Mouse (Mus musculus): ENCODE measurements around the gene Il20. TPM values are rescaled to one million over a fixed set of nuclear protein-coding genes. Genes with fewer than 3 reads are reported as not detected.
A peak's percentile ranks its signal among the peaks of the same experiment; 100 is the strongest.

Gene Il20
- total RNA-seq, 2 experiments from 2014 or later = not detected

GRCm38 (mm10) chr1:130887354-130887753 is 23.9 kb downstream of the Il20 start, which contains the start of gene Il24:
Gene Il24 (minus strand): TSS chr1:130887454.
- H3K4me3 ChIP-seq = no peak within 1 kb of the TSS
- intact Hi-C loops (cut with DNase I) = no loop called here
- no peak within 1 kb of the TSS for H3K27ac ChIP-seq
- no peak for DNase-seq
- TF ChIP-seq CTCF (IDR thresholded peaks at IDR 0.05) = no peak

- Histone ChIP-seq H3K4me3 (no peak overlapping the region), H3K27ac (no peak overlapping the region)
- no peak for DNase-seq
- no peak for TF ChIP-seq CTCF (IDR thresholded peaks at IDR 0.05)
- intact Hi-C loops (cut with DNase I) = no loop called here
These were observed 28.1 kb downstream of the Il20 start for GRCm38 (mm10) chr1:130883146-130883545.

- intact Hi-C loops (cut with DNase I) = loop anchor here (10.0 kb wide), 2 partner anchors 255 to 385 kb away; partner anchors contain the start of gene Dyrk3
- Histone ChIP-seq H3K4me3 (no peak overlapping the region), H3K27ac (no peak overlapping the region)
- no peak for DNase-seq
- no peak for TF ChIP-seq CTCF (IDR thresholded peaks at IDR 0.05)
These were observed 31.3 kb downstream of the Il20 start for GRCm38 (mm10) chr1:130879927-130880326.

GRCm38 (mm10) chr1:130877889-130878614 is 33.2 kb downstream of the Il20 start:
- no peak for TF ChIP-seq CTCF (IDR thresholded peaks at IDR 0.05)

GRCm38 (mm10) chr1:130876931-130877509 is 34.2 kb downstream of the Il20 start:
- intact Hi-C loops (cut with DNase I) = loop anchor here (1.0 to 10.0 kb wide), 3 partner anchors 176 to 388 kb away; partner anchors contain the start of gene Dyrk3
- Histone ChIP-seq H3K4me3 (no peak overlapping the region), H3K27ac (no peak overlapping the region)
- peak; percentile 82 for TF ChIP-seq CTCF (IDR thresholded peaks at IDR 0.05)
- no peak for DNase-seq

More at GRCm38 (mm10) chr1:130877889-130878614, 33.2 kb downstream of the Il20 start:
- Histone ChIP-seq H3K4me3 (peak overlapping the region; percentile 62), H3K27ac (no peak overlapping the region)
- DNase-seq = peak; percentile 17
- intact Hi-C loops (cut with DNase I) = loop anchor here (10.0 kb wide), 2 partner anchors 257 to 387 kb away; partner anchors contain the start of gene Dyrk3

- intact Hi-C loops (cut with DNase I) = loop anchor here (1.0 to 10.0 kb wide), 4 partner anchors 103 to 389 kb away; partner anchors contain the start of gene Dyrk3
- no peak for DNase-seq
- H3K27ac ChIP-seq = no peak overlapping the region
- TF ChIP-seq CTCF (IDR thresholded peaks at IDR 0.05) = no peak
- H3K4me3 ChIP-seq = no peak overlapping the region
These were observed 35.3 kb downstream of the Il20 start for GRCm38 (mm10) chr1:130875910-130876309.

- peak; percentile 85 for TF ChIP-seq CTCF (IDR thresholded peaks at IDR 0.05)
- Histone ChIP-seq H3K4me3 (no peak overlapping the region), H3K27ac (no peak overlapping the region)
- intact Hi-C loops (cut with DNase I) = loop anchor here (1.0 to 10.0 kb wide), 3 partner anchors 104 to 390 kb away; partner anchors contain the start of gene Dyrk3
- peak; percentile 32 for DNase-seq
These were observed 36.1 kb downstream of the Il20 start for GRCm38 (mm10) chr1:130875139-130875538.

GRCm38 (mm10) chr1:130872912-130873311 is 38.3 kb downstream of the Il20 start:
- DNase-seq = no peak
- TF ChIP-seq CTCF (IDR thresholded peaks at IDR 0.05) = no peak
- Histone ChIP-seq H3K4me3 (no peak overlapping the region), H3K27ac (no peak overlapping the region)
- intact Hi-C loops (cut with DNase I) = loop anchor here (10.0 kb wide), 2 partner anchors 262 to 392 kb away; partner anchors contain the start of gene Dyrk3

- no peak for TF ChIP-seq CTCF (IDR thresholded peaks at IDR 0.05)
- H3K4me3 ChIP-seq = no peak within 1 kb of the TSS
- intact Hi-C loops (cut with DNase I) = no loop called here
- no peak for DNase-seq
- H3K27ac ChIP-seq = no peak within 1 kb of the TSS
These were observed 45.6 kb downstream of the Il20 start, which contains the start of gene Fcmr for GRCm38 (mm10) chr1:130865541-130866221. Gene Fcmr (plus strand): TSS chr1:130865669.

GRCm38 (mm10) chr1:130864741-130865140 is 46.5 kb downstream of the Il20 start:
- no peak overlapping the region for H3K27ac ChIP-seq
- DNase-seq = no peak
- intact Hi-C loops (cut with DNase I) = no loop called here
- TF ChIP-seq CTCF (IDR thresholded peaks at IDR 0.05) = no peak
- no peak overlapping the region for H3K4me3 ChIP-seq

GRCm38 (mm10) chr1:130864238-130864637 is 47.0 kb downstream of the Il20 start:
- DNase-seq = no peak
- TF ChIP-seq CTCF (IDR thresholded peaks at IDR 0.05) = no peak
- intact Hi-C loops (cut with DNase I) = no loop called here
- Histone ChIP-seq H3K4me3 (no peak overlapping the region), H3K27ac (no peak overlapping the region)

- Histone ChIP-seq H3K4me3 (no peak overlapping the region), H3K27ac (no peak overlapping the region)
- TF ChIP-seq CTCF (IDR thresholded peaks at IDR 0.05) = no peak
- no peak for DNase-seq
- intact Hi-C loops (cut with DNase I) = no loop called here
These were observed 53.8 kb downstream of the Il20 start for GRCm38 (mm10) chr1:130857456-130857855.

Other genes with a start within 250 kb of the Il20 start
- gene C4bp, start 249.8 kb downstream of the Il20 start, total RNA-seq (2021) = not detected
- under 1 TPM in 1 of 2 experiments, not detected in 1; 0.14 TPM for gene Gm29427, start 195.7 kb downstream of the Il20 start, total RNA-seq (2021)
- 1 to 10 TPM; 3.7 to 4.1 TPM for gene Yod1, start 194.1 kb downstream of the Il20 start, total RNA-seq (2021)
- gene Pfkfb2, start 182.2 kb downstream of the Il20 start, total RNA-seq (2021) = 10 to 100 TPM; 11.6 to 15.5 TPM
- gene AA986860, start 179.5 kb downstream of the Il20 start, total RNA-seq (2021) = under 1 TPM; 0.20 to 0.43 TPM
- gene Fcamr, start 110.5 kb downstream of the Il20 start, total RNA-seq (2021) = under 1 TPM in 1 of 2 experiments, not detected in 1; 0.14 TPM
- gene Pigr, start 84.8 kb downstream of the Il20 start, total RNA-seq (2021) = not detected
- not detected for gene Fcmr, start 45.8 kb downstream of the Il20 start, total RNA-seq (2021)
- not detected for gene Il24, start 24.0 kb downstream of the Il20 start, total RNA-seq (2021)
- gene Il19, start 28.7 kb upstream of the Il20 start, total RNA-seq (2021) = not detected
- gene Il10, start 108.4 kb upstream of the Il20 start, total RNA-seq (2021) = not detected
- gene Mapkapk2, start 186.4 kb upstream of the Il20 start, total RNA-seq (2021) = 100 to 1,000 TPM; 203 to 251 TPM
- gene Dyrk3, start 226.9 kb upstream of the Il20 start, total RNA-seq (2021) = not detected
- 10 to 100 TPM; 26.2 to 29.2 TPM for gene Eif2d, start 241.7 kb upstream of the Il20 start, total RNA-seq (2021)

All from gastrocnemius, adult 2 months (tissue).